ENCODE assay signal across 14 mouse cellular contexts in genomic region chr6:92071121-92071839, GRCm38 (mm10). TPM values are rescaled to one million over a fixed set of nuclear protein-coding genes. Genes with fewer than 3 reads are reported as not detected.
A peak's percentile ranks its signal among the peaks of the same experiment; 100 is the strongest.
DNase-seq lines count a peak whose midpoint lies in the region; ATAC-seq and TF ChIP-seq lines count a peak whose summit lies in the region.
"Had no signal": no experiment of that assay in that cellular context is flagged by ENCODE, and none has a peak within 500 bp of the region (broad histone marks: within the 10 kb centered on the region; RNA-seq: fewer than 3 reads in every experiment).

No protein-coding gene starts in this region.

- H3K9me3 ChIP-seq in heart, embryonic 13.5 days, result no peaks in the 10 kb centered on the region
- H3K9me3 ChIP-seq in lung, embryonic 14.5 days (ENCODE audit: low read depth, low read length), result no peaks in the 10 kb centered on the region
- H3K9me3 ChIP-seq: embryonic facial prominence, embryonic 13.5 days; limb, embryonic 13.5 days; neural tube, embryonic 13.5 days had no signal

- DNase-seq in heart, adult 8-10 months (ENCODE audit: low spot score), result no peak
- DNase-seq in MN1 (ENCODE audit: low spot score), result peak; percentile 24
- DNase-seq in gastrocnemius, postnatal 25 days, result peak; percentile 61
- peak; percentile 45 for DNase-seq in lung, embryonic 14.5 days
- no peak for DNase-seq in thymus, postnatal 0 days (ENCODE audit: low spot score)
- no peak for DNase-seq in cerebellum, postnatal 25 days
- DNase-seq in urinary bladder, postnatal 25 days (ENCODE audit: low spot score), result no peak
- DNase-seq: spleen, adult 18-20 months; thymus, adult 18-20 months had no signal

- peaks cover 15% of the 10 kb centered on the region for H3K27me3 ChIP-seq in heart, embryonic 13.5 days (replicated peaks)
- H3K27me3 ChIP-seq in lung, embryonic 14.5 days (ENCODE audit: insufficient read depth, low read length), result no peaks in the 10 kb centered on the region
- H3K27me3 ChIP-seq: embryonic facial prominence, embryonic 13.5 days; limb, embryonic 13.5 days; neural tube, embryonic 13.5 days had no signal

- H3K4me1 ChIP-seq in heart, embryonic 13.5 days, result peaks cover 8% of the 10 kb centered on the region; the same call in 1 of the 2 replicates
- no peaks in the 10 kb centered on the region for H3K4me1 ChIP-seq in lung, embryonic 14.5 days (ENCODE audit: insufficient read depth)
- H3K4me1 ChIP-seq: embryonic facial prominence, embryonic 13.5 days had no signal

- peak; percentile 53 for TF ChIP-seq CTCF in lung, embryonic 14.5 days (IDR thresholded peaks at IDR 0.05; ENCODE audit: low read depth)

- no peak for ATAC-seq in heart, embryonic 13.5 days (ENCODE audit: extremely low read depth, insufficient number of reproducible peaks, low FRiP score, low TSS enrichment)
- ATAC-seq in lung, embryonic 14.5 days (ENCODE audit: insufficient read depth), result no peak
- ATAC-seq: activated CD4-positive, CD25-positive, alpha-beta regulatory T cell, adult 4 months had no signal

- WGBS in heart, embryonic 13.5 days, result 33% methylated on average over 15 of the region's 15 CpGs
- WGBS in lung, embryonic 14.5 days, result 42% methylated on average over 15 of the region's 15 CpGs

- H3K36me3 ChIP-seq in heart, embryonic 13.5 days, result peaks cover 12% of the 10 kb centered on the region; the same call in 1 of the 2 replicates
- H3K36me3 ChIP-seq in lung, embryonic 14.5 days (ENCODE audit: insufficient read depth), result 0 out of 2 replicates have a peak, but pooled peaks cover 5% of the 10 kb centered on the region
- H3K36me3 ChIP-seq: embryonic facial prominence, embryonic 13.5 days; limb, embryonic 13.5 days; neural tube, embryonic 13.5 days had no signal

- H3K27ac ChIP-seq in heart, embryonic 13.5 days (replicated peaks), result no peak overlapping the region
- no peak overlapping the region for H3K27ac ChIP-seq in lung, embryonic 14.5 days (ENCODE audit: low read depth)
- H3K27ac ChIP-seq: embryonic facial prominence, embryonic 13.5 days; limb, embryonic 13.5 days; neural tube, embryonic 13.5 days had no signal

- H3K9ac ChIP-seq in heart, embryonic 13.5 days, result no peak overlapping the region
- H3K9ac ChIP-seq in lung, embryonic 14.5 days, result no peak overlapping the region
- H3K9ac ChIP-seq: embryonic facial prominence, embryonic 13.5 days; limb, embryonic 13.5 days; neural tube, embryonic 13.5 days had no signal

- H3K4me2 ChIP-seq in heart, embryonic 13.5 days, result peak overlapping the region; percentile 40
- H3K4me2 ChIP-seq in lung, embryonic 14.5 days, result no peak overlapping the region
- H3K4me2 ChIP-seq: embryonic facial prominence, embryonic 13.5 days; limb, embryonic 13.5 days; neural tube, embryonic 13.5 days had no signal

- H3K4me3 ChIP-seq in heart, embryonic 13.5 days, result no peak overlapping the region
- no peak overlapping the region for H3K4me3 ChIP-seq in lung, embryonic 14.5 days (ENCODE audit: low read depth, low read length)
- H3K4me3 ChIP-seq: embryonic facial prominence, embryonic 13.5 days; limb, embryonic 13.5 days; neural tube, embryonic 13.5 days had no signal

RNA-seq across cellular contexts. Expression of gene Nr2c2, which starts 19.9 kb away (rescaled TPM):
- 10.2 and 10.3 TPM in 2 replicates for polyA plus RNA-seq in heart, embryonic 13.5 days (2015; fragmentation: Nextera tagmentation; extraction: Ambion mirVana)
- total RNA-seq in heart, adult 8-10 months (2022), result 10 to 100 TPM; 20.0 to 24.9 (median 21.8) TPM
- total RNA-seq in gastrocnemius, postnatal 25 days (2021), result 10 to 100 TPM; 18.0 to 19.6 TPM
- polyA plus RNA-seq in lung, embryonic 14.5 days (2014; fragmentation: Nextera tagmentation; extraction: Ambion mirVana), result 32.3 and 33.4 TPM in 2 replicates
- polyA plus RNA-seq in thymus, postnatal 0 days (2015; fragmentation: Nextera tagmentation; extraction: Ambion mirVana), result 18.3 and 27.0 TPM in 2 replicates

Comparison
In these comparisons a context has a peak if more than half of its experiments do, and no peak if none do; other contexts are left out.
1. DNase-seq: peak in MN1 (single experiment), gastrocnemius, postnatal 25 days (single experiment) and lung, embryonic 14.5 days (single experiment); none in heart, adult 8-10 months (single experiment), thymus, postnatal 0 days (single experiment), cerebellum, postnatal 25 days (0 of 2) and urinary bladder, postnatal 25 days (single experiment).